Mouse (Mus musculus) Patski (cell line): ENCODE data around the gene Ccdc114. TPM values are rescaled to one million over a fixed set of nuclear protein-coding genes. Genes with fewer than 3 reads are reported as not detected.
"Not testable (repeated sequence)": the region's sequence is repeated elsewhere in the genome, so short reads cannot be mapped to it uniquely, and the experiment has no call there.

Experiments used
- ATAC-seq: fragments of 100-300 bp; one replicate; pipeline ENCODE4 v1.8.0; 2021
- CTCF ChIA-PET: fragments of 350-600 bp; sonication (Branson Sonifier 250); formaldehyde crosslinking; loops from one replicate; lab custom pipeline; 2022; ENCODE audit warnings: inconsistent platforms; lab: Charles Lee
- POLR2A ChIA-PET: fragments of 350-600 bp; sonication (Branson Sonifier 250); formaldehyde crosslinking; loops from one replicate; lab custom pipeline; 2022; ENCODE audit warnings: antibody characterized with exemption, inconsistent platforms; lab: Charles Lee
- DNase-seq: peaks from one replicate; pipeline ENCODE4 v3.0.0-alpha.2; 2011; ENCODE audit warnings: low read depth, low spot score
- H3K27me3 ChIP-seq: fragments of 371-371 bp; one replicate; pipeline ENCODE4 v1.5.1; 2021
- CTCF ChIP-seq: fragments of 100-300 bp; IDR thresholded peaks from one replicate; pipeline ENCODE4 v1.5.1; 2021
- in situ Hi-C: fragments of 300-500 bp; cut with MboI; formaldehyde crosslinking; loops from 3 replicates; pipeline ENCODE4 v1.11.1; 2018; ENCODE audit warnings: low pct_unique_long_range_greater_than_20kb, mixed read lengths
- polyA plus RNA-seq: library from polyadenylated mRNA; unstranded; gene quantifications from one replicate; pipeline ENCODE4 v1.2.3, GENCODE M21; 2021

The Ccdc114 gene
- polyA plus RNA-seq, 1 experiment from 2014 or later: 0.64 TPM

- ChIA-PET CTCF (interaction anchor here (1.3 to 1.4 kb wide), 2 partner anchors 9 to 46 kb away, joined by 3 to 5 read pairs; partner anchors contain the start of gene Kdelr1), POLR2A (interaction anchor here (0.9 to 1.8 kb wide), 3 partner anchors 22 to 46 kb away, joined by 3 to 5 read pairs (median 3); no protein-coding TSS in a partner anchor)
- no peaks in the 10 kb centered on the region for H3K27me3 ChIP-seq
- no peak for DNase-seq
- TF ChIP-seq CTCF: no peak
- no peak for ATAC-seq
- in situ Hi-C loops: no loop called here
Observed at GRCm38 (mm10) chr7:45919083-45919671, 4.7 kb upstream of the Ccdc114 start.

GRCm38 (mm10) chr7:45919761-45920160 lies 4.1 kb upstream of the Ccdc114 start:
- ATAC-seq: no peak
- DNase-seq: no peak
- ChIA-PET POLR2A (interaction anchor here (0.9 to 1.8 kb wide), 3 partner anchors 22 to 46 kb away, joined by 3 to 5 read pairs (median 3); no protein-coding TSS in a partner anchor), CTCF (interaction anchor here (1.3 to 1.4 kb wide), 2 partner anchors 9 to 47 kb away, joined by 3 to 5 read pairs; partner anchors contain the start of gene Kdelr1)
- TF ChIP-seq CTCF: no peak
- H3K27me3 ChIP-seq: no peaks in the 10 kb centered on the region
- in situ Hi-C loops: no loop called here

- H3K27me3 ChIP-seq: no peaks in the 10 kb centered on the region
- ATAC-seq (peak; percentile 60), DNase-seq (peak; percentile 56)
- ChIA-PET CTCF (no interaction called here), POLR2A (interaction anchor here (1.8 kb wide), 1 partner anchor 47 kb away, joined by 5 read pairs; no protein-coding TSS in a partner anchor)
- in situ Hi-C loops: no loop called here
- no peak for TF ChIP-seq CTCF
Observed at GRCm38 (mm10) chr7:45920583-45921241, 3.2 kb upstream of the Ccdc114 start.

- no peaks in the 10 kb centered on the region for H3K27me3 ChIP-seq
- CTCF ChIA-PET: no interaction called here
- POLR2A ChIA-PET: no interaction called here
- DNase-seq: no peak
- no peak for TF ChIP-seq CTCF
- no peak for ATAC-seq
- in situ Hi-C loops: no loop called here
Observed at GRCm38 (mm10) chr7:45921242-45921621, 2.6 kb upstream of the Ccdc114 start, which contains the start of gene Emp3. Gene Emp3 (minus strand): TSS chr7:45921404.

GRCm38 (mm10) chr7:45921950-45922600 lies 1.8 kb upstream of the Ccdc114 start:
- DNase-seq: no peak
- no peak for TF ChIP-seq CTCF
- ChIA-PET CTCF (interaction anchor here (1.5 kb wide), 1 partner anchor 11 kb away, joined by 5 read pairs; no protein-coding TSS in a partner anchor), POLR2A (no interaction called here)
- in situ Hi-C loops: no loop called here
- no peaks in the 10 kb centered on the region for H3K27me3 ChIP-seq
- ATAC-seq: no peak

- H3K27me3 ChIP-seq: no peaks in the 10 kb centered on the region
- no peak for DNase-seq
- TF ChIP-seq CTCF: no peak
- CTCF ChIA-PET: interaction anchor here (1.5 kb wide), 1 partner anchor 10 kb away, joined by 5 read pairs; no protein-coding TSS in a partner anchor
- peak; percentile 32 for ATAC-seq
- in situ Hi-C loops: no loop called here
- POLR2A ChIA-PET: no interaction called here
Observed at GRCm38 (mm10) chr7:45922928-45923761, 727 bp upstream of the Ccdc114 start.

- no peak for TF ChIP-seq CTCF
- DNase-seq (no peak), ATAC-seq (no peak)
- H3K27me3 ChIP-seq: no peaks in the 10 kb centered on the region
- ChIA-PET CTCF (interaction anchor here (1.2 kb wide), 1 partner anchor 11 kb away, joined by 3 read pairs; no protein-coding TSS in a partner anchor), POLR2A (no interaction called here)
- in situ Hi-C loops: no loop called here
Observed at GRCm38 (mm10) chr7:45924429-45924816, 551 bp downstream of the Ccdc114 start.

GRCm38 (mm10) chr7:45928626-45929295 lies 4.9 kb downstream of the Ccdc114 start:
- no peak for TF ChIP-seq CTCF
- DNase-seq: no peak
- no peaks in the 10 kb centered on the region for H3K27me3 ChIP-seq
- no peak for ATAC-seq
- in situ Hi-C loops: loop anchor here (5.0 kb wide), 2 partner anchors 56 to 191 kb away; partner anchors contain the start of gene Kdelr1
- POLR2A ChIA-PET: no interaction called here
- CTCF ChIA-PET: interaction anchor here (1.0 to 1.5 kb wide), 3 partner anchors 50 to 127 kb away, joined by 3 to 7 read pairs (median 3); partner anchors contain the start of gene Kdelr1

- ATAC-seq (no peak), DNase-seq (no peak)
- in situ Hi-C loops: loop anchor here (5.0 kb wide), 3 partner anchors 57 to 192 kb away; partner anchors contain the start of gene Kdelr1
- CTCF ChIA-PET: interaction anchor here (1.2 to 1.5 kb wide), 2 partner anchors 51 to 128 kb away, joined by 3 to 7 read pairs; no protein-coding TSS in a partner anchor
- H3K27me3 ChIP-seq: no peaks in the 10 kb centered on the region
- no peak for TF ChIP-seq CTCF
- POLR2A ChIA-PET: no interaction called here
Observed at GRCm38 (mm10) chr7:45929688-45930087, 5.8 kb downstream of the Ccdc114 start.

GRCm38 (mm10) chr7:45933766-45934165 lies 9.9 kb downstream of the Ccdc114 start:
- CTCF ChIA-PET: interaction anchor here (0.9 to 3.1 kb wide), 5 partner anchors 11 to 216 kb away, joined by 3 to 6 read pairs (median 4); partner anchors contain the start of gene Sphk2
- DNase-seq, ATAC-seq, POLR2A ChIA-PET, H3K27me3 ChIP-seq: not testable (repeated sequence)
- in situ Hi-C loops: loop anchor here (5.0 kb wide), 1 partner anchor 126 kb away; no protein-coding TSS in a partner anchor
